Mouse (Mus musculus) kidney, embryonic 14.5 days (tissue): Measurements from ENCODE around the gene Timd4. TPM values are rescaled to one million over a fixed set of nuclear protein-coding genes. Genes with fewer than 3 reads are reported as not detected.

Source experiments
- polyA plus RNA-seq: library from polyadenylated mRNA; unstranded; fragments of >200 nt; fragmentation: Nextera tagmentation; extraction: Ambion mirVana; gene quantifications from 2 replicates; pipeline ENCODE4 v1.2.1, GENCODE M21; 2014

Gene Timd4
- polyA plus RNA-seq, 1 experiment from 2014 or later: 0.31 TPM

Other genes with a start within 250 kb of the Timd4 start
- not detected in 2 replicates for gene BC053393, start 239.3 kb upstream of the Timd4 start, polyA plus RNA-seq
- not detected in 2 replicates for gene Dppa1, start 181.5 kb upstream of the Timd4 start, polyA plus RNA-seq
- gene Timd2, start 103.7 kb upstream of the Timd4 start, polyA plus RNA-seq: not detected in 2 replicates
- 0.34 TPM in 1 of 2 replicates, not detected in the other for gene Havcr1, start 75.7 kb upstream of the Timd4 start, polyA plus RNA-seq